Mouse (Mus musculus) adrenal gland, adult 8-10 months (tissue): ENCODE measurements around the gene Gabrb3. TPM values are rescaled to one million over a fixed set of nuclear protein-coding genes. Genes with fewer than 3 reads are reported as not detected.

Experiments used
- DNase-seq: peaks from one replicate; pipeline ENCODE4 v3.0.0; 2022
- total RNA-seq, 4 experiments: library from RNA; stranded (reverse); gene quantifications; 2 replicates each; pipeline ENCODE4 v1.2.4; 2022

The Gabrb3 gene
- total RNA-seq, 4 experiments from 2014 or later, result 10.9 to 19.9 (median 14.1) TPM

DNA sequence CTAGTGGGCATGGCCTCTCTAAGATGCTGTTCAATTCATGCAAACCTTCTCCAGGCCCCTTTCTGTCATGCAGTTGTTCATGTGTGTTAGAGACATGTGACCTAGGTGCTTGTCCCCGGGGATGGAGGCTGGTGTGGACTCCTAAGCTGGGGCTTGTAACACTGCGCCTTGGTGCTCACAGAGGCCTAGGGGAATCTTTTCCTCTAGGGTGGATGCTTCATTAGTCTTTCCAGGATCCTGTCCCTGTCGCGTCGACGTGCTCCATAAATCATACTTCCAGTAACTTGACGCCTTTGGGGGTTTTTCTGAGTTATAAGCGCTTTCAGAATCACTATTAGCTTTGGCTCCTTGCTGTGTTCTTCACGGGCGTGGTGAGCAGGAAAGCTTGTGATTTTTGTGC lies 113.2 kb downstream of the Gabrb3 start:
- no peak for DNase-seq

DNA sequence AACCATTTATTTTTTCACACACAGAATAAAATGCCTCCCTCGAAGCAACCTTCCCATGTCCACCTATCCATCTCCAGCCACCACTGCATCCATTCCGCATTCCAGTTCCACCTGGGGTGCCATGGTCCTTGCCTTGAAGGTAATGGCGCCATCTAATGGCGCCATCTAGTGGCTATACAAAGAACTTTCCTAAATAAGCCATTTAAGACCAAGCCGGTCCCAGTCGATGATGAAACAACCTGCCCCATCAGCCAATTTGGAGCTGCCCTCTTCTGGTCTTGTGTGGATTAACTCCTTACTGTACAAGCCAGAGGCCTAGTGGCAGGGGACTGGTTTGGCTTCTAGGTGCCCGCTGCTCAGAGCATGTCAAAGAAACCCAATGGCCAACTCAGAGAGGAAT lies 119.1 kb downstream of the Gabrb3 start:
- DNase-seq, result no peak

GRCm38 (mm10) chr7:57560732-57561436 lies 141.4 kb downstream of the Gabrb3 start:
- DNase-seq, result no peak

DNA sequence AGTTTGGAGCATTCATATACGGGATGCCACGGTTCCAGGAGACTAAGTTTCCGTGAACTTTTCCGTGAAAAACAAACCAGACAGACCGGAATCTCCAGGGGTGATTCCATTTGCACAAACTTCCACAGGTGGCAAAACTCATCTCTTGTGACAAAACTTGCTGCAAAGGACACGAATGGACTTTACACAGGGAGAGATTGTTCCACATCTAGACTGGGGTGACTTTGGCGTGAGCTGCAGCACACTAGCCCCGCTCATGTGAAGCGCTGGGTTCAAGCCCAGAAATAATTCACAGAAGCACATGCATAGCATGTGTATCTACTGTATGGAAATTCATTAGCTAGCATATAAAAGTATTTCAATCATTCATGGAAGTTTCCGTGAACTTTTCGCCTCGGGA lies 144.9 kb downstream of the Gabrb3 start:
- DNase-seq, result no peak

- DNase-seq, result peak; percentile 59
Observed at GRCm38 (mm10) chr7:57590451-57591248, 171.2 kb downstream of the Gabrb3 start.

DNA sequence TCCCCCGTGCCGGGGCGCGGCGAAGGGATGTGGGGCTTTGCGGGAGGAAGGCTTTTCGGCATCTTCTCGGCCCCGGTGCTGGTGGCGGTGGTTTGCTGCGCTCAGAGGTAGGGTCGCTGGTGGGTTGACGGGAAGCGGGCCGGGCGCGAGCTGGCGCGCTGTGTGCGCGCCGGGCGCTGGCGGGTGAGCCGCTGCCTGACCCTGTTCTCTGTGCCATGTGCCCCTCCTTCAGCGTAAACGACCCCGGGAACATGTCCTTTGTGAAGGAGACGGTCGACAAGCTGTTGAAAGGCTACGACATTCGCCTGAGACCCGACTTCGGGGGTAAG lies 171.7 kb downstream of the Gabrb3 start:
- no peak for DNase-seq

DNA sequence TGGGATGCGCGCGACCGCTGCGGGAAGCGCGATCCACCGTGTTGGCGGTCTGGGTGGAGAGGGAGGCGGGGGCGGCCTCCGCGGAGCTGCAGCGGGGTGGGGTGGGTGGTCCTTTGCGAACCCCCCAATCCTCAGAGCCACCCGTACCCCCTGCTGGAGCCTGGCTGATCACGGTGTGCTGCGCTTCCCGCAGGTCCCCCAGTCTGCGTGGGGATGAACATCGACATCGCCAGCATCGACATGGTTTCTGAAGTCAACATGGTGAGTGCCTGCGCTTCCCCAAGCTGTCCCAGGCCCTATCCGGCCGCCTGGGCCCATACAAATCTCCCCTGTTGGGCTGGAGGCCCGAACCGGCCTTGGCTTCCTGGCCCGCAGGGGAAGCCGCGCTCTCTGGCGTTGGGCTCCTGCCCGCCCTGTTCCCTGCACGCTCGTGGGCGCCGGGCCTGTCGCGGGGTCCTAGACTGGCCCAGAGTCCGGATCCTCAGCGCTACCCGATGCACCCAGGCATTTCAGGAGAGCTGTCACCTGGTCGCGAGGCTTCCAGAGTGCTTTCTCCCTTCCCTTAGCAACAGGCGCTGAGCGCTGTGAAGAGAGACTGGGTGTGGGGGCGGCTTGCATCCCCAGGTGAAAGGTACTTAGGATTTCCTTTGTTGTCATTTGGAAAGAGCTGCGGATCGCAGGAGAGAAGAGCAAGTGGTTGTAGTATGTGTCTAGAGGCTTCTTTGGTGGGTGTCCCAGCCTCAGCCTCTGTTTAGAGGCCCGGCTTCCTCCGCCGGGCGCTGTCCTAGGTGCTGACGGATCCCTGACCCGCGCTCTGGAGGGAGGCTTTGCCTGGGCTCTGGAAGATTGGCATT lies 172.3 kb downstream of the Gabrb3 start:
- DNase-seq, result peak; percentile 19

DNA sequence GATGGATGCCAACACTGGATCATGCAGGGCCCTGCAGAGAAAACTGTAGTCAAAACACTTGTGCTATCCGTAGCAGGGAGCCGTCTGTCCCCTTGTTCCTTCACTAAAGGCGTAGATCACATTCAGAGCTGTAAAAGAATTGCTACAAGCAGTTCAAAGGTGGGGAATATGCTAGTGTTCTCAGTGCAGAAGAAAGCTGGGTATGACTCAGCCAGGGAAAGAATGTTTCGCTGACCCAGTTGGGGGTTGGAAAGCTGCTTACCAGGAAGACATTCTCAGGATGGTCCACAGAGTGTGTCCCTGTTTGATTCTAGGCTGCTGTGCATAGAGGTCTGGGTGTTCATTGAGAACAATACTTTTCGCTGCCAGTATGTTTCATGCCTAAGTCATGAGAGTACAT lies 177.8 kb downstream of the Gabrb3 start:
- no peak for DNase-seq

DNA sequence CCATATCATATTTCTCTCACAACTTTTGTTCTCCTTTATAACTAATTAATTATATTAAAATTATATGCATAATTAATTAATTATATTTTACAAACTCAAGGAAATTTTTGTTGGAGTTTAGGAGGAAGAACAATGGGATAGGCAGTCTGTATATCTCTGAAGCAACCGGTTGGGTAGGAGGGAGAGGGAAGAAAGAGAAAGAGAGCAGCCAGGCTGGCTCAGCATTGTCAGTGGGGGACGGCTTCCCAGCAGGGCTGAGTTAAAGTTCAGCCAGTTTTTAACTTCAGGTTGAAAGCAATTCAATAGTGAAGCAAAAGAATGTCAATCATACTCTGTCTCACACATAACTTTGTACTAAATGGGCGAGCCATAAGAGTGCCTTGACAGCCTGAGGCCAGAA lies 199.2 kb downstream of the Gabrb3 start:
- DNase-seq, result no peak

DNA sequence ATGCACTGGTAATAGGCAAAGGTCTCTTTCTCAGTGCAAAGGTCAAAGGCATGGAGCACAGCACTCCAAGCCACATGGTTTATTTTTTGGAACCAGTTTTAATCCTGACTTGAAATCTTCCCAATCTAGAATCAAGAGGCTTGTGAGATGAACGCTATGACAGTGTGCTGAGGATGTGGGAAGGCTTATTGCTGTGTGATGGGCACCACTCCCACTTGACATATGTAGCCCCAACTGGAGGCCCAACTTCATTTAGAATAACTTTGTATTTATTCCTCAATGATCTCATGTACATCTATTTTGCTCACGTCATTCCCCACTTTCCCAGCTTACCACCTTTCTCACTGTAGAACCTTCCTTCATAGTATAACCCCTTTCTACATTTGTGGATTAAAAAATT lies 200.5 kb downstream of the Gabrb3 start:
- DNase-seq, result no peak

DNA sequence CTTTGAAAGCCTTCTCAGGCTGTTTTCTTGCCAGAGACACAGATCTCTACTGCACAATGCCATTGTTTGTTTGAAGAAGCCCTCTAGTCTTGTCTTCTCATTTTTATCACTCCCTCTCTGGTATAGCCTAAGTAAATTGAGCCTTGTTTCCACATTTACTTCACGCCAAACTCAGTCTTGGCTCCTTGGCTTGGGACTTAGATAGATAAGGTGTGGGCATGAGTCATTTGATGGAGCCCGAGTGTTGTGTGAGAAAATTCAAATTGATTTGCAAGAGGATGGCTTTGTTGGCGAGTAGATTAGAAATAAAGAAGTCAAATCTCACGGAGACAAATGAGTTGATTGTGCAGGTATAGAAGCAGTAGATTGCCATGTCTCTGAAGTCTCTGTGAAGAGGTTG lies 204.2 kb downstream of the Gabrb3 start:
- no peak for DNase-seq

GRCm38 (mm10) chr7:57635026-57635425 lies 215.5 kb downstream of the Gabrb3 start:
- no peak for DNase-seq

GRCm38 (mm10) chr7:57635687-57636086 lies 216.2 kb downstream of the Gabrb3 start:
- no peak for DNase-seq

DNA sequence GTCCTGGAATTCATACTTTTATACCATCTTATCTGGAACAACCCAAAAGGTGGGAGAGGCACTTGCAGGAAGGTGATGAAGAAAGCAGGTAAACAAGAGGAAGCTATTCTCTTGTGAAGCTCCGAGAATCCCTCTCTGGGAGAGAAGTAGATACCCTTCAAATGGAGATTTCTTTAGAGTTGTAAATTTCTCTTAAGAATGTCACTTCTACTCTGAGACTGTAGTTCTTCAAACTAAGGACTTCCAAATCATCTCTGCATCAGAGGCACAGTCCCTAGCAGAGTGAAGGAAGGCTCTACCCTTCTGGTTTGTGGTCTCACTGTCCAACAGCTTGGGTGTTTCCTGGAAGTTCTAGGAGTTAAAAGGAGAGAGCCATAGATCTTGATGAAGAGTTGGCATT lies 221.3 kb downstream of the Gabrb3 start:
- no peak for DNase-seq

DNA sequence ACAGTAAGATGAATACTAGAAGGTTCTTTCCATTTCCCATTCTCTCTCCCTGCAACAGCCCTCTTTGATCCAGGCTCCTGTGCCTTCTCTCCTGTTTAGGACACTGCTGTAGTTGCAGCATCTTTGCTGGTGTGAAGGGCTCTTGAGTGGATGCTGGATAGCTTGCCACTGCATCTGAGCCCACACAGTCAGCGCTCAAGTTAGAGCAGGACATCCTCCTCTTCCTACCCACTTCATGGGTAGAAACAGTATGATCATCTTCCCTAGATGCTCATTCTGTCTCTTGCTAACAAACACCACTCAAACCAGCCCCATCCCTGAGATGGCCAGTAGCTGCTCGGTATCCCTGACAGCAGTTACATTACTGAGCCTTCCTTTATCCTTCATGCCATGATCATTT lies 227.9 kb downstream of the Gabrb3 start:
- DNase-seq, result no peak

DNA sequence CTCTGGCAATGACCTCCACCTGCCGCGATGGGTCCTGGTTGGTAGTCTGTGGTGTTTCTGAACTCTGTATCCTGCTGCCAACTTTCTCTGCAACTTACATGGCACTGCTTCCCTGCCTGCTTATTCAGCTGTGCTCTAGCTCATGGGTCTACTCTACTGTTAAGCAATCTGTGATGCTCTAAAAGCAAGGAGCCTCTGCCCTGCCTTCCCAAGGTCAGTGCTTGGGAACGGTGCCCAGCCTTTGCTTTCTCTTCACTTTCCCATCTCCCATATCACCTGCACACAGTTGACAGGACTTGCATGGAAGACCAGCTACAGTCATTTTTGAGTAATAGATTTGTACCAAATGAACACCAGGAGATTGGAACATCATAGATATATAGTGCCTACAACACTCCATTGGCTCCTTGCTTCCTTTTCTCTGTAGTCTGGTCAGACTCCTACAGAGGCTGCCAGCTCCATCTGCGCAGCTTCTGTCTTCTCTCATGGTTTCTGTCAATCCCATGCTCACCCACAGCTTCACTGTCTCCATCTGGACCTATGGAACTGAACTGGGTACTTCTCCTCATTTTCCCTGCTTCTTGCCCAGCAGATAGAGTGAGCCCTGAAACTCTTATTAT lies 228.8 kb downstream of the Gabrb3 start:
- no peak for DNase-seq

- DNase-seq, result no peak
Observed at GRCm38 (mm10) chr7:57677352-57677751, 257.9 kb downstream of the Gabrb3 start.

- DNase-seq, result no peak
Observed at GRCm38 (mm10) chr7:57689836-57690235, 270.3 kb downstream of the Gabrb3 start.

DNA sequence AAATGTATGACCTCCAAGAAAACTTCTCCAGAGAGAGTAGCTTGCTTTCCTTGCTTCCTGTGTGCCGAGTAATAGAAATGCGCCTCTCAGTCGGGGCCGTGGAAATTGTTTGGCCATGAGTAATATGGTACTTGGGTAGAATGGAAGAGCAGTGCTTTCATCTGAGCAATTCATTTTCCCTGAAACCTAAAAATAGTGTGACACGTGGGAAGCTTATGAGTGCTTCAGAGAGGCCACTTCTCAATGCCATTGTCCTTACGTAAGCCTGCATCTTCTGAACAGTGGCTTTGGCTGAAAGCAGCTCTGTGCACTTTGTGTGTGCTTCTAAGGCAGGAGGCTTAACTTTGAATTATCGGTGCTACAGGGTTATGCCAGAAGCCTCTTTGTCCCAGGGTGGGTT lies 280.9 kb downstream of the Gabrb3 start:
- peak; percentile 72 for DNase-seq

DNA sequence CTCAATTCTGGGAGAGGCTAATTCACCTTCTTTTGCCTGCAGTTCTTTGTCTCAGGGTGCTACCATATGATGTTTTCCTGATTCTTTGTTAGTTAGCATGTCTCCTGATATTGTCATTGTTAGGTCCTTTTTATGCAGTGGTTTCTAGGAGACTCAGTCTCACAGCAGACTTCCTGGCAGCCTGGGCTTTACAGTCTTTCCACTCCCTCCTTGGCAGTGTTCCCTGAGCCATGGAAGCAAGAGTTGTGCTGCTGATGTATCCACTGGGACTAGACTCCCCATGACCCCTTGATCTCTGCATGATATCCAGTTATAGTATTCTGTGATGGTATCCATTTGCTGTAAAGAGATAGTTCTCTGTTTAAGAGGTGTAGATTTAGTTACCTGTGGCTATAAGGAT lies 281.6 kb downstream of the Gabrb3 start:
- peak; percentile 19 for DNase-seq

- peak; percentile 58 for DNase-seq
Observed at GRCm38 (mm10) chr7:57703580-57703979, 284.1 kb downstream of the Gabrb3 start.

GRCm38 (mm10) chr7:57706092-57706491 lies 286.6 kb downstream of the Gabrb3 start:
- DNase-seq, result no peak
